Mouse (Mus musculus): ENCODE data around the gene Olfr814. TPM values are rescaled to one million over a fixed set of nuclear protein-coding genes. Genes with fewer than 3 reads are reported as not detected.

Gene Olfr814
- polyA plus RNA-seq, 1 experiment, result not detected

DNA sequence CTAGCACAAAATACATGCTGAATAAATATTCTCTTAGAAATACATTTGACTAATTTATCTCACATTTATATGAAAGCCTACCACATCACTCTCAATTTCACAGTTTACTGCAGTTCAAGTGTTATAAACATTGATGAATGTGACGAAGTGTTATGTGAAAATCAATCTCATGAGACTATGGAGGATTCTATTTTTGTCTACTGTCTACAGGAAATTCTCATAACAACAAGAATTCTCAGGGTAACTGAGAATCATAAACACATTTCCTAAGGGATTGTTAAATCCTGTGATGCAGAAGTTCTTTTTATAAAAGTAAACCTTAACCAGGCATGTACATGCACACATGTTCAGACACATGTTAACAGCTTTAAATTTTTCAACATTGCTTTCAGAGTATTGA lies 33.7 kb downstream of the Olfr814 start, which contains the start of gene Olfr812:
Gene Olfr812, minus strand, starts transcription at position 101 of the 400 bp plus-strand sequence.
- no peak for DNase-seq
- WGBS, result 68% methylated on average over 1 of the region's 1 CpGs
- no peak for TF ChIP-seq POLR2A (IDR thresholded peaks at IDR 0.05; ENCODE audit: control insufficient read depth, extremely low read depth, insufficient read depth, low read length, poor library complexity)
- no peak for TF ChIP-seq CTCF (IDR thresholded peaks at IDR 0.05; ENCODE audit: borderline replicate concordance, control insufficient read depth, extremely low read depth, insufficient read depth, low read length, poor library complexity)
- no peaks in the 10 kb centered on the region for H3K4me1 ChIP-seq (replicated peaks; ENCODE audit: control insufficient read depth, insufficient read depth, low read length)
- H3K27me3 ChIP-seq (ENCODE audit: control insufficient read depth, insufficient read depth, low read length), result no peaks in the 10 kb centered on the region
- no peaks in the 10 kb centered on the region for H3K36me3 ChIP-seq (ENCODE audit: control insufficient read depth, insufficient read depth, low read length)
- H3K4me3 ChIP-seq (ENCODE audit: control insufficient read depth, insufficient read depth, low read length), result no peak within 1 kb of the TSS
- no peak within 1 kb of the TSS for H3K27ac ChIP-seq (ENCODE audit: control insufficient read depth, insufficient read depth, low read length)

Other genes starting within 250 kb of the Olfr814 start
- not detected in 2 replicates for gene Olfr799, start 242.4 kb downstream of the Olfr814 start, polyA plus RNA-seq (2012; rRNA removed)
- gene Olfr800, start 222.2 kb downstream of the Olfr814 start, polyA plus RNA-seq (2012; rRNA removed), result not detected in 2 replicates
- gene Olfr801, start 206.0 kb downstream of the Olfr814 start, polyA plus RNA-seq (2012; rRNA removed), result not detected in 2 replicates
- not detected in 2 replicates for gene Olfr802, start 191.7 kb downstream of the Olfr814 start, polyA plus RNA-seq (2012; rRNA removed)
- gene Olfr803, start 185.6 kb downstream of the Olfr814 start, polyA plus RNA-seq (2012; rRNA removed), result not detected in 2 replicates
- not detected in 2 replicates for gene Olfr804, start 176.6 kb downstream of the Olfr814 start, polyA plus RNA-seq (2012; rRNA removed)
- not detected in 2 replicates for gene Olfr805, start 150.5 kb downstream of the Olfr814 start, polyA plus RNA-seq (2012; rRNA removed)
- not detected in 2 replicates for gene Olfr806, start 137.9 kb downstream of the Olfr814 start, polyA plus RNA-seq (2012; rRNA removed)
- not detected in 2 replicates for gene Olfr807, start 122.1 kb downstream of the Olfr814 start, polyA plus RNA-seq (2012; rRNA removed)
- gene Olfr808, start 114.4 kb downstream of the Olfr814 start, polyA plus RNA-seq (2012; rRNA removed), result not detected in 2 replicates
- not detected in 2 replicates for gene Olfr809, start 105.2 kb downstream of the Olfr814 start, polyA plus RNA-seq (2012; rRNA removed)
- not detected in 2 replicates for gene Olfr810, start 84.9 kb downstream of the Olfr814 start, polyA plus RNA-seq (2012; rRNA removed)
- not detected in 2 replicates for gene Olfr811, start 75.5 kb downstream of the Olfr814 start, polyA plus RNA-seq (2012; rRNA removed)
- gene Olfr812, start 33.8 kb downstream of the Olfr814 start, polyA plus RNA-seq (2012; rRNA removed), result not detected in 2 replicates
- not detected in 2 replicates for gene Olfr813, start 24.5 kb downstream of the Olfr814 start, polyA plus RNA-seq (2012; rRNA removed)
- gene Olfr815, start 26.0 kb upstream of the Olfr814 start, polyA plus RNA-seq (2012; rRNA removed), result not detected in 2 replicates
- gene Olfr816, start 35.7 kb upstream of the Olfr814 start, polyA plus RNA-seq (2012; rRNA removed), result not detected in 2 replicates
- gene Olfr818, start 69.2 kb upstream of the Olfr814 start, polyA plus RNA-seq (2012; rRNA removed), result not detected in 2 replicates
- not detected in 2 replicates for gene Olfr819, start 87.4 kb upstream of the Olfr814 start, polyA plus RNA-seq (2012; rRNA removed)
- gene Olfr247, start 96.3 kb upstream of the Olfr814 start, polyA plus RNA-seq (2012; rRNA removed), result not detected in 2 replicates
- not detected in 2 replicates for gene Gm10310, start 105.2 kb upstream of the Olfr814 start, polyA plus RNA-seq (2012; rRNA removed)
- gene Olfr820, start 132.8 kb upstream of the Olfr814 start, polyA plus RNA-seq (2012; rRNA removed), result not detected in 2 replicates
- gene Olfr821, start 150.5 kb upstream of the Olfr814 start, polyA plus RNA-seq (2012; rRNA removed), result not detected in 2 replicates
- gene Olfr822, start 191.4 kb upstream of the Olfr814 start, polyA plus RNA-seq (2012; rRNA removed), result not detected in 2 replicates
- not detected in 2 replicates for gene Olfr823, start 235.5 kb upstream of the Olfr814 start, polyA plus RNA-seq (2012; rRNA removed)

All from thymus, adult 2 months (tissue).